Mouse (Mus musculus): ENCODE results near the gene Ypel5. TPM values are rescaled to one million over a fixed set of nuclear protein-coding genes. Genes with fewer than 3 reads are reported as not detected.

Ypel5 gene
- total and polyA plus RNA-seq, 2 experiments from 2014 or later: 60.3 to 120 TPM

DNA sequence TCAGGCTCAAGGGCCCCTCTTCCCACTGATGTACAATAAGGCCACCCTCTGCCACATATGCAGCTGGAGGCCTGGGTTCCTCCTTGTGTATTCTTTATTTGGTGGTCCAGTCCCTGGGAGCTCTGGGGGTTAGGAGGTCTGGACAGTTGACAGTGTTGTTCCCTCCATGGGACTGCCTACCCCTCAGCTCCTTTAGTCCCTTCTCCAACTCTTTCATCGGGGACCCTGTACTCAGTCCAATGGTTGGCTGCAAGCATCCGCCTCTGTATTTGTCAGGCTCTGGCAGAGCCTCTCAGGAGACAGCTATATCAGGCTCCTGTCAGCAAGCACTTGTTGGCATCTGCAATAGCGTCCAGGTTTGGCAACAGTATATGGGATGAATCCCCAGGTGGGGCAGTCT, 44.8 kb downstream of the Ypel5 start:
- Histone ChIP-seq H3K27ac (ENCODE audit: low read depth, low read length) (no peak overlapping the region), H3K9ac (replicated peaks; ENCODE audit: low read length, poor library complexity, severe bottlenecking) (no peak overlapping the region), H3K4me2 (ENCODE audit: low read depth, low read length, poor library complexity, severe bottlenecking) (no peak overlapping the region), H3K27me3 (ENCODE audit: insufficient read depth, low read length) (no peaks in the 10 kb centered on the region), H3K4me3 (ENCODE audit: low read depth, low read length) (no peak overlapping the region), H3K36me3 (ENCODE audit: insufficient read depth, low read length) (no peaks in the 10 kb centered on the region), H3K4me1 (ENCODE audit: insufficient read depth, low read length) (no peaks in the 10 kb centered on the region), H3K9me3 (ENCODE audit: low read length) (no peaks in the 10 kb centered on the region)
- WGBS: 65% methylated on average over 3 of the region's 3 CpGs
- ATAC-seq (ENCODE audit: low FRiP score): no peak
- TF ChIP-seq CTCF (IDR thresholded peaks at IDR 0.05): no peak
- no peak for DNase-seq (ENCODE audit: low spot score)

DNA sequence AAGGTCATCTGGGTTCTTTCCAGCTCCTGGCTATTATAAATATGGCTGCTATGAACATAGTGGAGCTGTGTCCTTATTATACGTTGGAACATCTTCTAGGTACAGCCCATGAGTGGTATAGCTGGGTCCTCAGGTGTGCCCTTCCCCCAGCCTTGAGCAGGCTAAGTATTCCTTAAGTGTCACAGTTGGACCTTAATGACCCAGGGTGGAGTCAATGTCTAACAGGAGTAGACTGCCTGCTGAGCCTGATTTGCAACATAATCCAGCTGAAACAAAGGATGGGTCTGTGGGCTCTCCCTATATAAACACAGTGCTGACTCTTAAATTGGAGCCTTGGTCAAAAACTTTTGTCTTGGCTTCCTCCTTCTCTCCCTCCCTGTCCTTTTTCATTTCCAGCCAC, 45.6 kb downstream of the Ypel5 start:
- DNase-seq (ENCODE audit: low spot score): no peak
- Histone ChIP-seq H3K4me2 (ENCODE audit: low read depth, low read length, poor library complexity, severe bottlenecking) (no peak overlapping the region), H3K9ac (replicated peaks; ENCODE audit: low read length, poor library complexity, severe bottlenecking) (no peak overlapping the region), H3K9me3 (ENCODE audit: low read length) (no peaks in the 10 kb centered on the region), H3K4me3 (ENCODE audit: low read depth, low read length) (no peak overlapping the region), H3K27me3 (ENCODE audit: insufficient read depth, low read length) (no peaks in the 10 kb centered on the region), H3K4me1 (ENCODE audit: insufficient read depth, low read length) (no peaks in the 10 kb centered on the region), H3K36me3 (ENCODE audit: insufficient read depth, low read length) (no peaks in the 10 kb centered on the region), H3K27ac (ENCODE audit: low read depth, low read length) (no peak overlapping the region)
- WGBS: 53% methylated on average over 1 of the region's 1 CpGs
- no peak for ATAC-seq (ENCODE audit: low FRiP score)
- TF ChIP-seq CTCF (IDR thresholded peaks at IDR 0.05): no peak

DNA sequence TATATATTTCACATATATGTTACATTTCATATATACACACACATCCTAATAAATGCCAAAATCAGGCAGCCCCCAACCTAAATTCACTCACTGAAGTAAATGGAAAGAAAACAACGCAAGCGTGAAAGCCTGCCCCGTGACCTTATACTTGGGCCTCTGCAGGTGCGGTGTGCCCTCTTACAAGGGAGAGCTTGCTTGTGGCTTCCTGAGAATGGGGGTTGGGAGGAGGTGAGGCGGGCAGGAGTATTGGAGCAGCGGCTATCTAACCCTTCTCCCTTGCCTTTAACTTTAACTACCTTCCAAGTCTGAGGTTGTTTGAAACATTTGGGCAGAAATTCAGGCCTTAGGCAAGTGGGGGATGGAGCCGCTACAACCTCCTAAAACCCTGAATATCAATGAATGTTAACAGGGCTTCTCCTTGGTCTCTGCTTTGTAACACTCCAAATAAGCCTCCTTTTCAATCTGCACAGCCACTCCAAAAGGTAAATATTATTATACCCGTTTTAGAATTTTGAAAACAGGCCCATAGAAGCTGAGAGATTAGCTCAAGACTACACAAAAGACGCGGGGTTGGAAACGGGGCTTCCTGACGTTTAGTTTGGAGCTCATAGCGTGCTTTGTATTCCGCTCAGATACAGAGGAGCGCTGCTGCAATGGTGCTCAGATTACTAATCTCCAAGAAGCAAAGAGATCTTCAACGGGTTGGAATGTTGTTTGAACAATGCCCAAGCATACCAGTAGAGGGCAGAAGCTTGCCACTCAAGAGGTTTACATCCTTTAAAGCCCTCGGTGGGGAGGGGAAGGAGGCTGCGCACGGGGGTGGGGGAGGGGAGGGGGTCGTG, 53.5 kb downstream of the Ypel5 start:
- WGBS: 10% methylated on average over 20 of the region's 20 CpGs
- Histone ChIP-seq H3K4me3 (ENCODE audit: low read depth, low read length) (no peak overlapping the region), H3K27me3 (ENCODE audit: insufficient read depth, low read length) (no peaks in the 10 kb centered on the region), H3K9me3 (ENCODE audit: low read length) (no peaks in the 10 kb centered on the region), H3K9ac (replicated peaks; ENCODE audit: low read length, poor library complexity, severe bottlenecking) (no peak overlapping the region), H3K27ac (ENCODE audit: low read depth, low read length) (peak overlapping the region; percentile 62; the same call in 1 of the 2 replicates), H3K4me2 (ENCODE audit: low read depth, low read length, poor library complexity, severe bottlenecking) (peak overlapping the region; percentile 15; the same call in 1 of the 2 replicates), H3K4me1 (ENCODE audit: insufficient read depth, low read length) (no peaks in the 10 kb centered on the region), H3K36me3 (ENCODE audit: insufficient read depth, low read length) (no peaks in the 10 kb centered on the region)
- peak; percentile 83 for TF ChIP-seq CTCF (IDR thresholded peaks at IDR 0.05)
- ATAC-seq (ENCODE audit: low FRiP score) (peak; percentile 92), DNase-seq (ENCODE audit: low spot score) (peak; percentile 96)

DNA sequence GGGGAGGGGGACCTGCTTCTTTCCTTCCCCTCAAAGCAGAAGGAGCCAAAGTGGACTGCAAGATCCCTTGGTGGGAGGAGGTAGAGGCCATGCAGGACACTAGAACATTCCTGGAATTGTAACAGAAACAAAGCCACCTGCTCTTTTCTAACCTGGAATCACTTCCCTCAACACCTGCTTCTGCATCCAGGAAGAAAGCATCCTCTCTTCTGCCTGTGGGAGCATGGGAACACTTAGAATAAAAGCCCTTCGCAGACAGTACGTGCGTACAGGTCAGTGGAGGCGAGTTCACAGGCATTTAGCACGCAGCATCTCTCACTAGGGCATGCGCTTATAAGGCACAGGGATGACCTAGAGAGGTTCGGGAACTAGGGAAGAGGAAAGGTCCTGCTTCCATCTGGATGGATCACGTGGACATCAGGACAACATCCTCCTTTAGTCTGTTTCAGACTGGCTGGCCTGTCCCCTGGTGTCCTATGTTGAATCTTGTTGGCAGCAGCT, 54.2 kb downstream of the Ypel5 start:
- H3K36me3 ChIP-seq (ENCODE audit: insufficient read depth, low read length): no peaks in the 10 kb centered on the region
- H3K9me3 ChIP-seq (ENCODE audit: low read length): no peaks in the 10 kb centered on the region
- H3K27ac ChIP-seq (ENCODE audit: low read depth, low read length): no peak overlapping the region; the same call in 1 of the 2 replicates
- 0 out of 2 replicates have a peak overlapping the region, but pooled peaks have one; percentile 29 for H3K9ac ChIP-seq (replicated peaks; ENCODE audit: low read length, poor library complexity, severe bottlenecking)
- no peak overlapping the region for H3K4me2 ChIP-seq (ENCODE audit: low read depth, low read length, poor library complexity, severe bottlenecking)
- 50% methylated on average over 8 of the region's 8 CpGs for WGBS
- H3K4me3 ChIP-seq (ENCODE audit: low read depth, low read length): no peak overlapping the region
- no peak for DNase-seq (ENCODE audit: low spot score)
- no peak for TF ChIP-seq CTCF (IDR thresholded peaks at IDR 0.05)
- H3K4me1 ChIP-seq (ENCODE audit: insufficient read depth, low read length): no peaks in the 10 kb centered on the region
- no peaks in the 10 kb centered on the region for H3K27me3 ChIP-seq (ENCODE audit: insufficient read depth, low read length)
- 0 out of 2 replicates have a peak, but pooled peaks have one; percentile 44 for ATAC-seq (ENCODE audit: low FRiP score)

DNA sequence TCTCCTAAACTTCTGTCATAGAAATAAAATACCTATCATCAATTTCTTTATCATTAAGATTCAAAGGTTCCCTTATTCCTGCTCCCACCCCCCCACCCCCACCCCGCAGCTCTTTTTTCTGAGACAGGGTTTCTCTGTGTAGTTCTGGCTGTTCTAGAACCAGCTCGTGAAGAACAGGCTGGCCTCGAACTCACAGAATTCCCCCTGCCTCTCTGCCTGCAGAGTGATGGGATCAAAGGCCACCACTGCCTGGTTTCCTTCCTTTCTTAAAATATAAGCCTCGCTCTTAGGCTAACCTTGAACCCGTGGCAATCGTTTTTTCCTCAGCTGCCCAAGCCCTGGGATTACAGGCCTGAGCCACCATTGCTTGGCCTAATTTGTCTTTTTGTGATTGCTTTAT, 55.3 kb downstream of the Ypel5 start:
- H3K4me3 ChIP-seq (ENCODE audit: low read depth, low read length): no peak overlapping the region
- H3K9me3 ChIP-seq (ENCODE audit: low read length): no peaks in the 10 kb centered on the region
- DNase-seq (ENCODE audit: low spot score) (no peak), ATAC-seq (ENCODE audit: low FRiP score) (no peak)
- H3K4me2 ChIP-seq (ENCODE audit: low read depth, low read length, poor library complexity, severe bottlenecking): no peak overlapping the region
- 88% methylated on average over 6 of the region's 6 CpGs for WGBS
- no peaks in the 10 kb centered on the region for H3K36me3 ChIP-seq (ENCODE audit: insufficient read depth, low read length)
- no peak for TF ChIP-seq CTCF (IDR thresholded peaks at IDR 0.05)
- no peak overlapping the region for H3K27ac ChIP-seq (ENCODE audit: low read depth, low read length)
- H3K27me3 ChIP-seq (ENCODE audit: insufficient read depth, low read length): no peaks in the 10 kb centered on the region
- H3K9ac ChIP-seq (replicated peaks; ENCODE audit: low read length, poor library complexity, severe bottlenecking): no peak overlapping the region
- no peaks in the 10 kb centered on the region for H3K4me1 ChIP-seq (ENCODE audit: insufficient read depth, low read length)

DNA sequence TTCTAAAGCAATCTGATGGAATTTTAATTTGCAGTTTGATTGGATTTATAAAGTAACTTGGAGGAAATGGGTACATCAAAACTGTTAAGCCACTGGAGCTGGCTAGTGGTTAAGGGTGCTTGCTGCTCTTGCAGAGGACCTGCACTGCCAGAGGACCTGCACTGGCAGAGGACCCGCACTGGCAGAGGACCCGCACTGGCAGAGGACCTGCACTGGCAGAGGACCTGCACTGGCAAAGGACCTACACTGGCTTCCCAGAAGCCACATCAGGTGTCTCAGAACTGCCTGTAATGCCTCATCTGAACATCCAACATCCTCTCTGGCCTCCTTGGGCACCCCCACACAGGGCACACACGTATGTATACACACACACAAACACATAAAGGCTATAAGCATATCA, 59.3 kb downstream of the Ypel5 start:
- Histone ChIP-seq H3K9me3 (ENCODE audit: low read length) (no peaks in the 10 kb centered on the region), H3K4me2 (ENCODE audit: low read depth, low read length, poor library complexity, severe bottlenecking) (no peak overlapping the region), H3K4me1 (ENCODE audit: insufficient read depth, low read length) (no peaks in the 10 kb centered on the region), H3K9ac (replicated peaks; ENCODE audit: low read length, poor library complexity, severe bottlenecking) (no peak overlapping the region), H3K27me3 (ENCODE audit: insufficient read depth, low read length) (no peaks in the 10 kb centered on the region), H3K4me3 (ENCODE audit: low read depth, low read length) (no peak overlapping the region), H3K27ac (ENCODE audit: low read depth, low read length) (no peak overlapping the region), H3K36me3 (ENCODE audit: insufficient read depth, low read length) (no peaks in the 10 kb centered on the region)
- ATAC-seq (ENCODE audit: low FRiP score): no peak
- no peak for TF ChIP-seq CTCF (IDR thresholded peaks at IDR 0.05)
- WGBS: 90% methylated on average over 3 of the region's 3 CpGs
- no peak for DNase-seq (ENCODE audit: low spot score)

All from midbrain, postnatal 0 days (tissue).